Mouse (Mus musculus) gastrocnemius, postnatal 25 days (tissue): ENCODE measurements around the gene Ninj1. TPM values are rescaled to one million over a fixed set of nuclear protein-coding genes. Genes with fewer than 3 reads are reported as not detected.

ENCODE experiments used
- DNase-seq: peaks from one replicate; pipeline ENCODE4 v3.0.0; 2022
- total RNA-seq, 2 experiments: library from RNA; stranded (reverse); gene quantifications; 1 replicate in 1 of 2; 2 replicates in 1 of 2; pipeline ENCODE4 v1.2.3; 2021

The Ninj1 gene
- total RNA-seq, 2 experiments from 2014 or later, result 15.8 to 18.8 TPM

DNA sequence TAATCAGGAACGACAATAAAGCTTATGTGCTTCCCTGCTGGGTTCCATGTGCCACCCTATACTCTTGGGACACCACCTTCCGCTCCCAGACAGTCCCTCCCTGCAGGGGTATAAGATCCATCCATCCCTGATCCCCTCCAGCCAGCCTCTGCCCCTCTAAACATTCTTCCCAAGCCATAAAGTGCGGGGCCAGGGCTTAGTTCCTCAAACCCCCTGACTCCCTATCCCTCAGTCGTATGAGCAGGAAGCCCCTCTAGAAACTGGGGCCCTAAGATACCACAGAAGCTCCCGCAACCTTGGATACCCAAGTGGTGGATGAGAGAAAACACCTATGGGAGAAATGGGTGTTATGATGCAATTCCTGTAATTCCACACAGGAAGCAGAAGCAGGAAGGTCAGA, 8.9 kb downstream of the Ninj1 start:
- no peak for DNase-seq

- DNase-seq, result peak; percentile 38
Measured at GRCm38 (mm10) chr13:49196766-49197165, 9.5 kb downstream of the Ninj1 start.

DNA sequence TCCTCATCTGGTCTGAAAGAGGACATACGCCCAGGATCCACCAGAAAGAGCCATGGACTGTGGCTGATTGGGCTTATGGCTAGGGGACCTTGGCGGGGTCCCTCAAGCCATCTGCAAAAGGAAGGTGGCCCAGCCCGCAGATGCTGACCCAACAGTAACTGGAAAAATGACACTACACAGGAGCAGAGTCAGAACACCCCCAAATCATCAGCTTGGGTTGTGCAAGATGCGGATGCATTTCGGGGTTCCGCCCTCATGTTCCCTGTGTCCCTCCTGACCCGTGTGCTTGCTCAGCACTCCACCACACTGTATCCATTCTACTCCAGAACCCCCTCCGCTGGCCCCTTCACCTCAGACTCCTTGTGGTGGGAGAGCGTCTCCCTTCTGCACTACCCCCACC, 11.4 kb downstream of the Ninj1 start:
- DNase-seq, result no peak

DNA sequence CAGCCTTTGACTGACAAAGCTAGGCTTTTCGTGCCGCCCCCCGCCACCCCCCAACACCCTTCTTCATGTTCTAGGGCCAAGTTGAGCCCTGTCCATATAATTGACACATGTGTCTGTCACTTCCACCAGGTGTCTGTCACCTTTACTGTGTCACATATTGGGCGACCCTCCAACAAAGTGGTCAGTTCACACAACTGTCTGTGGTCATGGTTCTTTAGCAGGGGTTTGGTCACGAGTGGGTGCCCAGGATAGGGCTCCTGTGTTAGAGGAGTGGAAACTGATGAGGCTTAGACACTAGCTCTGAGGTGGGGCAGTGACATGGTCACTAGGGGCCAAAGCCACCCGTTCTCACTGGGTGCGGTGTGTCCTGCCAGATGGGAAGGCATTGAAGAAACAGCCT, 12.6 kb downstream of the Ninj1 start:
- DNase-seq, result no peak

GRCm38 (mm10) chr13:49200688-49201087, 13.4 kb downstream of the Ninj1 start:
- DNase-seq, result no peak

DNA sequence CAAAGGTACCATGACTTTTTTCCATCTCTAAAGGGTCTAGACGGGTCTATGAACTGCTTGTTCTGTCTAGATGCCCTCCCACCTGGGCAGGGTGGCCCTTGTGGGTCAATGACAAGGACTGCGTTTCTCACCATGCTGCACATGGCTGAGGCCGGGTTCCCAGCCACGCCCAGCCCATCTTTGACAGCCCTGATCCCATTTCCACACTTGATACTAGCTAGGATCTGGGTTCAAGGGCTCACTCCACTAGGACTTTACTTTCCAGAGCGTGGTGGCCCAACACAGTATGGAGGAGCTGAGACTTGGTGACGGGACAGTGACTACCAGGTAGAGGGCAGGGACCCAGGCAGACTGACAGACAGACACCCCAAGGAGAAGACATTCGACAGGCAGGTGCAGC, 15.3 kb downstream of the Ninj1 start:
- DNase-seq, result no peak

GRCm38 (mm10) chr13:49205381-49205998, 18.2 kb downstream of the Ninj1 start:
- DNase-seq, result peak; percentile 68

- no peak for DNase-seq
Measured at GRCm38 (mm10) chr13:49206341-49206740, 19.1 kb downstream of the Ninj1 start.

GRCm38 (mm10) chr13:49209306-49209705, 22.0 kb downstream of the Ninj1 start:
- no peak for DNase-seq

- DNase-seq, result no peak
Measured at GRCm38 (mm10) chr13:49212711-49213500, 25.6 kb downstream of the Ninj1 start.

GRCm38 (mm10) chr13:49213531-49213932, 26.2 kb downstream of the Ninj1 start:
- peak; percentile 53 for DNase-seq

DNA sequence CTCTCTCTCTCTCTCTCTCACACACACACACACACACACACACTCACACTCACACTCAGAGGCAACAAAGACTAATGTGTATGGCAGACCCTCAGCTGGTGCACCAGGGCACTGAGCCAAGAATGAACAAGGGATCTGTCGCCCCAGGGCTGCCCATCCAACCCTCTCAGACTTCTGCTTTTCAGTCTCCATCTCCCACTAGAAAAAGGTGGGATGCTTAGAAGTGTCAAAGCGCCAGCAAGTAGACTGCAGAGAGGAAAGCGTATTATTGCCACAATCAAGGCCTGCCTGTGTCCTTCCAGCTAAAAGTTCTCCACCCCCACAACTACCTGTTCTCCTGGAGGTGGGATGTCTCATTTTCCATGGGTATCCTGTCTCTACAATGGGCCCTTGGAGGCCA, 27.2 kb downstream of the Ninj1 start:
- DNase-seq, result no peak

DNA sequence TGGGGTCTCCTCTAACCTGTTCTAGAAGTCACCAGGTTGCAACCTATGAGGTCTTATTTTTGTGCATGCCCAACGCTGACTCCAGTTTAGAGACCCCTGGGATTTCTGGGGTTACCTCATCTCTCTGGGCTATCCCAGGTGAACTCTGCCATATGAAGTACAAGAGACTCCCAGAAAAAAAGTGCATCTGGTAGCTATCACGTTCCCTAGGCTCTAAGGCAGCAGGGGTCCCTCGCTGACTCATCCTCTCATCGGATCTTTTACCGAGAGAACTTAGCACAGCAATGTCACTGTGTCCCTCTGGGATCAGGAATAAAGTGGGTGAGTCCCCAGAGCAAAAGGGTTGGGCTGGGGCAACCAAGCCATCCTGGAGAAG, 27.8 kb downstream of the Ninj1 start:
- no peak for DNase-seq

GRCm38 (mm10) chr13:49215504-49216219, 28.4 kb downstream of the Ninj1 start, which contains the start of gene Card19:
TSS of gene Card19 (minus strand) at chr13:49216037.
- DNase-seq, result peak; percentile 95

- DNase-seq, result no peak
Measured at GRCm38 (mm10) chr13:49216220-49216552, 28.9 kb downstream of the Ninj1 start.

- DNase-seq, result peak; percentile 42
Measured at GRCm38 (mm10) chr13:49216808-49217561, 29.7 kb downstream of the Ninj1 start.

DNA sequence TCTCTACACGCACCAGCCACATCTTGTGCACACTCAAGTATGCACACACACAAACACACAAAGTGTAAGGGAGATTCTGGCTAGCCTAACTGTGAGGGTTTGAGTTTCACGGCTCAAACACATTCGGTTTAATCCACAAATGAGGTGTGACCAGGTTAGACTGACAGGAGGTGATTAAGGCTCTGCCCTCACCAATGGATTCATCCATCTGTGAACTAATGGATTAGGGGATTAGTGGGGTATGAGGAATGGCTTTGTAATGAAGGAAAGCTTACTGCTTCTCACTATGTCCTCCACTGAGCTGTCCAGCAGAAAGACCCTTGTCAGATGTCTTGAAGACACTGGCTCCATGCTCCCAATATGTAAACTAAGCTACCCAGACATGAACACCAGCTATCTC, 31.4 kb downstream of the Ninj1 start:
- no peak for DNase-seq

DNA sequence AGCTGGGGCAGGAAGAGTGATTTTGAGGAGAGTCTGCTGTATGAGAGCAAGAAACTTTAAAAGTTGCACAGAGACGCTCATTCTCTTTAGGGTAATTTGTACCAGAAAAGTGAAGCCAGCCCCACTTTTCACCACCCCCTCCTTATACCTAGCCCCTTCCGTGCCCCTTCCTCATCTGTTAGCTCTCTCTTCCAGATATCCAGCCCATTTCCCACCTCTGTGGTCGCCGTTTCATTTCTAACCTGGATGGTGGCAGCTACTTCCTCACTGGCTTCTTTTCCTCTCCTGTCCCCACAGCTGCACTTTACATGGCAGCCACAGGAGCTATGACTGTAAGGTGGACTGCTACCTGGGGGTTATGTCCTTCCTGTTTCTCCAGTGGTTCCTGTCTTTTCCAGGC, 32.1 kb downstream of the Ninj1 start:
- no peak for DNase-seq

- DNase-seq, result no peak
Measured at GRCm38 (mm10) chr13:49220912-49221311, 33.6 kb downstream of the Ninj1 start.

- no peak for DNase-seq
Measured at GRCm38 (mm10) chr13:49224314-49224713, 37.0 kb downstream of the Ninj1 start.

GRCm38 (mm10) chr13:49224729-49225128, 37.4 kb downstream of the Ninj1 start:
- no peak for DNase-seq

DNA sequence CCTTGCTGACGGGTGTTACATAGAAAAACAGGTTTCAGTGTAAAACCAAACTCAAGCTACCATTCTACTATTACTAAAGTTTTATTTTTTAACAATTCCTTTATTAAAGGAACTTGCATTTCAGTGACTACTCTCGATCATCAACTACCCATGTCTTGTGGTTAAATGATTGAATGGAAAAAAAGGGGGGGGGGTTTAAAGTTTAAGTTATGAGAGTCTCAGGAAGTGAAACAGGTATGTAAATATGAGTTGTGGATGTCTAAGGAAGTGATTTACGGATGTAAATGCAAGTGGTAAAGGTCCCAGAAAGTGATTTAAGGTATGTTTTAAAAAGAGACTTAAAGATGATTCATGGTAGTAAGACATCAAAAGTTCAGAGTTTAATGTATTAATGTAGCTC, 37.9 kb downstream of the Ninj1 start:
- DNase-seq, result no peak

DNA sequence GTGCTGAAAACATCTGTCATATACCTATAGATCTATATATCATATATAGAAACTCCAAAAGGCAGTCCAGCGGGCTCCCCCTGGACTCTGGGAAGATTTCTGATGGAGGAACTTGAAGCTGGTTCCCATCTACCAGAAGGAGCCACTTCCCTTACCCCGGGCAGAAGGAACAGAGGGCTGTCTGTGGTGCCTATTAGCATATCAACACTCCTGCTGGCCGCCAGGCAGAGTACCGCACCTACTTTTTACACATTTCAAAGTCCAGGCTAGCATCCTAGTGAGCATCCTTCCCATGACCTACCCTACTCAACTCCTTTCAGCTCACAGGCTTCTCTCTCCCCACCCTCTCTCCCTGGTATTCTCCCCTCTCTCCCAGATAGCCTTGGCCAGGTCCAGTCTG, 38.3 kb downstream of the Ninj1 start:
- no peak for DNase-seq
